Mouse (Mus musculus) small intestine, adult 2 months (tissue): Measurements from ENCODE around the gene Usp24. TPM values are rescaled to one million over a fixed set of nuclear protein-coding genes. Genes with fewer than 3 reads are reported as not detected.

Experiments used
- H3K27ac ChIP-seq: fragments of 200-500 bp; 2 replicates; pipeline ENCODE4 v1.5.1; 2012; ENCODE audit warnings: low read depth, low read length, control low read depth, inconsistent platforms; ENCODE audit not compliant: insufficient read depth
- H3K27me3 ChIP-seq: fragments of 200-500 bp; 2 replicates; pipeline ENCODE4 v1.6.1; 2012; ENCODE audit warnings: mild to moderate bottlenecking, moderate library complexity, low read length, inconsistent platforms; ENCODE audit not compliant: control insufficient read depth, insufficient read depth
- H3K36me3 ChIP-seq: fragments of 200-500 bp; 2 replicates; pipeline ENCODE4 v1.6.1; 2012; ENCODE audit warnings: mild to moderate bottlenecking, low read length, control low read depth, inconsistent platforms; ENCODE audit not compliant: control insufficient read depth, insufficient read depth
- H3K4me1 ChIP-seq: fragments of 200-500 bp; 2 replicates; pipeline ENCODE4 v1.6.1; 2012; ENCODE audit warnings: low read length, inconsistent platforms, mixed read lengths; ENCODE audit not compliant: control insufficient read depth, insufficient read depth, insufficient read length
- H3K4me3 ChIP-seq: fragments of 200-500 bp; 2 replicates; pipeline ENCODE4 v1.5.1; 2012; ENCODE audit warnings: low read depth, mild to moderate bottlenecking, control low read depth, inconsistent platforms, low read length, moderate library complexity
- CTCF ChIP-seq: fragments of 200-500 bp; IDR thresholded peaks from 2 replicates; pipeline ENCODE4 v1.5.1; 2012; ENCODE audit warnings: low read depth, mild to moderate bottlenecking, control low read depth, inconsistent platforms, low read length, moderate library complexity, mixed read lengths; ENCODE audit not compliant: insufficient replicate concordance, insufficient read length; ENCODE audit errors: extremely low read depth
- POLR2A ChIP-seq: fragments of 200-500 bp; IDR thresholded peaks from 2 replicates; pipeline ENCODE4 v1.6.1; 2012; ENCODE audit warnings: low read depth, mild to moderate bottlenecking, control low read depth, inconsistent platforms, low read length, moderate library complexity
- WGBS: fragments of 180-500 bp; shearing (Covaris S2); methylation state at CpG from one replicate; pipeline ENCODE4 v1.1.7; 2018; 5-methylcytosine and 5-hydroxymethylcytosine counted together
- polyA plus RNA-seq: library from polyadenylated mRNA; depleted of rRNA; stranded (reverse); fragments of >200 nt; gene quantifications from 2 replicates; pipeline ENCODE4 v1.2.3, GENCODE M21; 2012

The Usp24 gene
- polyA plus RNA-seq, 1 experiment = 5.8 TPM

GRCm38 (mm10) chr4:106312651-106313050 is 3.4 kb upstream of the Usp24 start:
- H3K27ac ChIP-seq = no peak overlapping the region

DNA sequence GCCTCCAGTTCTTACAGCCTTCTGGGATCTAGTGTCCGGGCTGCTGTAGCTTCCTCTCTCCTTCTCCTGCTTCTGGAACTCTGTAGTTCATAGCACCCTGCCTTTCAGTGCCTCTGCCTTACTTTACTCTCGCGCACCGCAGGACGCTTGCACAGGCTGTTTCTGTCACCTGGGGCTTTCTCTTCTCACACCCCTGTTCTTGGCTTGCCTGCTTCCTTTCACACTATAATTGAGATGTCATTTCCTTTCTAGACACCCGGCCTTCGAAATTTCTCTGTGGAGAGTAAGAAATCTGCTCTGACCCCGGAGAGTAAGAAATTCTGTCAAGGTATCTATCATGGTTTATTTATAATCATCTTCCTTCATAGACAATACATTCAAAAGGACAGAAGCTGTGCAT is 2.9 kb upstream of the Usp24 start:
- Histone ChIP-seq H3K36me3 (no peaks in the 10 kb centered on the region), H3K4me1 (no peaks in the 10 kb centered on the region), H3K27me3 (no peaks in the 10 kb centered on the region), H3K27ac (no peak overlapping the region), H3K4me3 (no peak overlapping the region)
- 88% methylated on average over 8 of the region's 8 CpGs for WGBS
- TF ChIP-seq CTCF (no peak), POLR2A (no peak)

More at GRCm38 (mm10) chr4:106312651-106313050, 3.4 kb upstream of the Usp24 start:
- H3K36me3 ChIP-seq = no peaks in the 10 kb centered on the region
- no peaks in the 10 kb centered on the region for H3K4me1 ChIP-seq
- 88% methylated on average over 8 of the region's 8 CpGs for WGBS
- no peak overlapping the region for H3K4me3 ChIP-seq
- no peaks in the 10 kb centered on the region for H3K27me3 ChIP-seq
- TF ChIP-seq CTCF (no peak), POLR2A (no peak)

DNA sequence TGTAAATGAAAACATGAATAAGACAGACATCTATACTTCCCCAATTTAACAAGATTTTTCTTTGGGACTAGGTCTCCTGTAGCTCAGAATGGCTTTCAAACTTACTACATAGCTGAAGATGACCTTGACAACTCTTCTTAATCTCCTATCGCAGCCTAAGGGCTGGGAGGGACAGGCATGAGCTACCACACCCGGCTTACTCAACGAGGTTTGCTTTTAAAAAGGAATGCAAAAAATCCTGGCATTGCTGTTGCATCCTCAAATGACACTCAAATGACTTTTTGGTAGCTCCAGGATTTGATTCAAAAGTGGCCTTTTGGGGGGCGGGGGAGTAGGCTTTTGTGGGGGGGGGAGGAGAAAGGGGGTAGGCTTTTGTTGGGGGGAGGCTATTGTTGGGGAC is 2.1 kb upstream of the Usp24 start:
- Histone ChIP-seq H3K27me3 (no peaks in the 10 kb centered on the region), H3K27ac (no peak overlapping the region), H3K36me3 (no peaks in the 10 kb centered on the region), H3K4me3 (no peak overlapping the region), H3K4me1 (no peaks in the 10 kb centered on the region; the same call in 1 of the 2 replicates)
- 44% methylated on average over 4 of the region's 4 CpGs for WGBS
- no peak for TF ChIP-seq POLR2A

DNA sequence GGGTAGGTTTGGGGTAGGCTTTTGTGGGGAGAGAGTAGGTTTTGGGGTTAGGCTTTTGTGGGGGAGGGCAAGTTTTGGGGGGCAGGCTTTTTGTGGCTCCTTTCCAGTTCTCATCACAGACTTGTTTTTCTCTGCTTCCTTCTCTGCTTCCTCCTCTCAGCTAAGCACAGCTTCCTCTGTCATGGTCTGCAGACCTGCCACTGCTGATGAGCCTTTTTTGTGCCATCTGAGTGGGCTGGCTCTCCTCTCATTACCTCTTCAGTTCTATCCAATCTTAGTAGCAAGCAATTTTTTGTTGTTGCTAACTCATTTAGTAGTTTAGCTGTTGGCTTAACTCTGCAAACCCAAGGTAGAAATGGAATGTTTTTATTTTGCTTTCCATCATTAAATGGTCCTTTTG is 1.7 kb upstream of the Usp24 start:
- TF ChIP-seq CTCF (no peak), POLR2A (no peak)
- H3K4me1 ChIP-seq = no peaks in the 10 kb centered on the region; the same call in 1 of the 2 replicates
- H3K4me3 ChIP-seq = no peak overlapping the region
- H3K36me3 ChIP-seq = no peaks in the 10 kb centered on the region
- H3K27me3 ChIP-seq = no peaks in the 10 kb centered on the region
- no peak overlapping the region for H3K27ac ChIP-seq

- Histone ChIP-seq H3K36me3 (no peaks in the 10 kb centered on the region), H3K27me3 (no peaks in the 10 kb centered on the region), H3K4me1 (no peaks in the 10 kb centered on the region; the same call in 1 of the 2 replicates), H3K27ac (peak overlapping the region; percentile 18), H3K4me3 (peak overlapping the region; percentile 78)
- WGBS = under 1% methylated on average over 81 of the region's 81 CpGs
- TF ChIP-seq POLR2A = no peak
- TF ChIP-seq CTCF = no peak
These were observed 552 bp downstream of the Usp24 start for GRCm38 (mm10) chr4:106316351-106317178.

GRCm38 (mm10) chr4:106317179-106318055 is 1.4 kb downstream of the Usp24 start:
- H3K4me1 ChIP-seq = no peaks in the 10 kb centered on the region; the same call in 1 of the 2 replicates
- 11% methylated on average over 19 of the region's 19 CpGs for WGBS
- TF ChIP-seq POLR2A (no peak), CTCF (no peak)
- peak overlapping the region; percentile 78 for H3K4me3 ChIP-seq
- no peaks in the 10 kb centered on the region for H3K36me3 ChIP-seq
- H3K27me3 ChIP-seq = no peaks in the 10 kb centered on the region
- no peak overlapping the region for H3K27ac ChIP-seq

DNA sequence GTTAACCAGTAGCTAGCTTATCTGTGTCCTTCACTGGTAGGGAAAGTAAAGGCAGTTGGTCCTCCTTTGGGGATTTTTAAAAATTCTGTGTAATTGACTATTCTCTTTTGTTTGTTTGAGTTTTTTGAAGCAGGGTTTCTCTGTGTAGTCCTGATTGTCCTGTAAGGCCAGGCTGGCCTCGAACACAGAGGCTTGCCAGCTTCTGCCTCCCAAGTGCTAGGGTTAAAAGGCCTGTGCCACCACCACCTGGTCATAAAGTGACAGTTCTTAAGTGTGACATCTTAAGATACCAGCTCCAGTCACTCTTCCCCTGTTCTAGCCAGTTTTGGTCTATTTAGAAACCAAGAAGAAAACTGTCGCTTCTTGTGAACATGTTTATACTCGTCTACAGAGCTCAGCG is 2.2 kb downstream of the Usp24 start:
- TF ChIP-seq CTCF (no peak), POLR2A (no peak)
- H3K4me1 ChIP-seq = no peaks in the 10 kb centered on the region; the same call in 1 of the 2 replicates
- H3K27ac ChIP-seq = no peak overlapping the region
- no peak overlapping the region for H3K4me3 ChIP-seq
- 69% methylated on average over 4 of the region's 4 CpGs for WGBS
- H3K27me3 ChIP-seq = no peaks in the 10 kb centered on the region
- H3K36me3 ChIP-seq = 0 out of 2 replicates have a peak, but pooled peaks cover 1% of the 10 kb centered on the region
